Mouse (Mus musculus) thymus, postnatal 14 days (tissue): ENCODE data around the gene Gas7.

ENCODE experiments used
- DNase-seq: peaks from one replicate; pipeline ENCODE4 v3.0.0; 2021

Gas7 gene

GRCm38 (mm10) chr11:67636201-67636600 lies 181.0 kb downstream of the Gas7 start:
- DNase-seq = no peak

GRCm38 (mm10) chr11:67636905-67637586 lies 181.8 kb downstream of the Gas7 start:
- DNase-seq = no peak

- DNase-seq = no peak
These were observed 183.2 kb downstream of the Gas7 start for GRCm38 (mm10) chr11:67638401-67638800.

GRCm38 (mm10) chr11:67640299-67640698 lies 185.1 kb downstream of the Gas7 start:
- DNase-seq = no peak

- DNase-seq = no peak
These were observed 187.2 kb downstream of the Gas7 start for GRCm38 (mm10) chr11:67642421-67642820.

- no peak for DNase-seq
These were observed 187.6 kb downstream of the Gas7 start for GRCm38 (mm10) chr11:67642835-67643234.

- DNase-seq = no peak
These were observed 188.2 kb downstream of the Gas7 start for GRCm38 (mm10) chr11:67643465-67643864.

- no peak for DNase-seq
These were observed 189.5 kb downstream of the Gas7 start for GRCm38 (mm10) chr11:67644632-67645149.

GRCm38 (mm10) chr11:67647745-67648144 lies 192.5 kb downstream of the Gas7 start:
- peak; percentile 37 for DNase-seq

- no peak for DNase-seq
These were observed 193.6 kb downstream of the Gas7 start for GRCm38 (mm10) chr11:67648651-67649407.

- DNase-seq = no peak
These were observed 194.9 kb downstream of the Gas7 start for GRCm38 (mm10) chr11:67649971-67650707.

- no peak for DNase-seq
These were observed 196.5 kb downstream of the Gas7 start for GRCm38 (mm10) chr11:67651731-67652130.

- peak; percentile 16 for DNase-seq
These were observed 197.1 kb downstream of the Gas7 start for GRCm38 (mm10) chr11:67652194-67652892.

GRCm38 (mm10) chr11:67652893-67653255 lies 197.6 kb downstream of the Gas7 start:
- DNase-seq = no peak

- no peak for DNase-seq
These were observed 198.4 kb downstream of the Gas7 start for GRCm38 (mm10) chr11:67653521-67654090.

GRCm38 (mm10) chr11:67654514-67654913 lies 199.3 kb downstream of the Gas7 start:
- no peak for DNase-seq

GRCm38 (mm10) chr11:67655236-67655959 lies 200.2 kb downstream of the Gas7 start:
- DNase-seq = no peak

- no peak for DNase-seq
These were observed 201.1 kb downstream of the Gas7 start for GRCm38 (mm10) chr11:67656366-67656765.

- DNase-seq = no peak
These were observed 201.6 kb downstream of the Gas7 start for GRCm38 (mm10) chr11:67656811-67657210.

GRCm38 (mm10) chr11:67657685-67658382 lies 202.6 kb downstream of the Gas7 start:
- DNase-seq = peak; percentile 59

GRCm38 (mm10) chr11:67661465-67661864 lies 206.2 kb downstream of the Gas7 start:
- no peak for DNase-seq
